Mouse (Mus musculus) macrophage (primary cell): ENCODE results near the gene Atp8a1. TPM values are rescaled to one million over a fixed set of nuclear protein-coding genes. Genes with fewer than 3 reads are reported as not detected.

Experiments used
- H3K27ac ChIP-seq: fragments of 350-480 bp; formaldehyde crosslinking; 2 replicates; pipeline ENCODE4 v1.9.0; 2021
- H3K36me3 ChIP-seq: fragments of 350-480 bp; formaldehyde crosslinking; 2 replicates; pipeline ENCODE4 v1.9.0; 2021; ENCODE audit errors: inconsistent target
- H3K4me3 ChIP-seq: fragments of 350-480 bp; formaldehyde crosslinking; 2 replicates; pipeline ENCODE4 v1.9.0; 2021; ENCODE audit errors: inconsistent target
- H3K79me2 ChIP-seq: fragments of 350-480 bp; formaldehyde crosslinking; 2 replicates; pipeline ENCODE4 v1.9.0; 2021; ENCODE audit errors: inconsistent target
- WGBS: methylation state at CpG from one replicate; pipeline ENCODE4 v1.1.7; 2026; ENCODE audit warnings: inconsistent platforms; ENCODE audit not compliant: missing documents; 5-methylcytosine and 5-hydroxymethylcytosine counted together
- polyA plus RNA-seq: library from polyadenylated mRNA; stranded (reverse); fragments of 250-400 nt; gene quantifications from 3 replicates; pipeline ENCODE4 v1.2.4, GENCODE M21; 2018; ENCODE audit warnings: inconsistent platforms

Gene Atp8a1
- polyA plus RNA-seq, 1 experiment from 2014 or later: 43.8 TPM

GRCm38 (mm10) chr5:67575705-67576104, 271.5 kb downstream of the Atp8a1 start:
- Histone ChIP-seq H3K79me2 (no peaks in the 10 kb centered on the region), H3K27ac (no peak overlapping the region), H3K4me3 (no peak overlapping the region), H3K36me3 (no peaks in the 10 kb centered on the region)
- 94% methylated on average over 2 of the region's 2 CpGs for WGBS

GRCm38 (mm10) chr5:67574039-67574438, 273.2 kb downstream of the Atp8a1 start:
- WGBS: 90% methylated on average over 9 of the region's 9 CpGs
- no peak overlapping the region for H3K27ac ChIP-seq
- no peak overlapping the region for H3K4me3 ChIP-seq
- H3K36me3 ChIP-seq: no peaks in the 10 kb centered on the region
- H3K79me2 ChIP-seq: no peaks in the 10 kb centered on the region

- no peaks in the 10 kb centered on the region for H3K36me3 ChIP-seq
- H3K4me3 ChIP-seq: no peak overlapping the region
- H3K27ac ChIP-seq: no peak overlapping the region
- H3K79me2 ChIP-seq: no peaks in the 10 kb centered on the region
- 87% methylated on average over 6 of the region's 6 CpGs for WGBS
Measured at GRCm38 (mm10) chr5:67572552-67573155, 274.6 kb downstream of the Atp8a1 start.

Other genes starting within 250 kb of the Atp8a1 start
- gene Shisa3, start 239.6 kb downstream of the Atp8a1 start, polyA plus RNA-seq: not detected in 3 replicates
- not detected in 3 replicates for gene Gm5108, start 94.2 kb upstream of the Atp8a1 start, polyA plus RNA-seq
- gene Gm21905, start 99.0 kb upstream of the Atp8a1 start, polyA plus RNA-seq: not detected in 3 replicates
- not detected in 3 replicates for gene Grxcr1, start 184.4 kb upstream of the Atp8a1 start, polyA plus RNA-seq